Mouse (Mus musculus): ENCODE results near the gene Pon3.

DNA sequence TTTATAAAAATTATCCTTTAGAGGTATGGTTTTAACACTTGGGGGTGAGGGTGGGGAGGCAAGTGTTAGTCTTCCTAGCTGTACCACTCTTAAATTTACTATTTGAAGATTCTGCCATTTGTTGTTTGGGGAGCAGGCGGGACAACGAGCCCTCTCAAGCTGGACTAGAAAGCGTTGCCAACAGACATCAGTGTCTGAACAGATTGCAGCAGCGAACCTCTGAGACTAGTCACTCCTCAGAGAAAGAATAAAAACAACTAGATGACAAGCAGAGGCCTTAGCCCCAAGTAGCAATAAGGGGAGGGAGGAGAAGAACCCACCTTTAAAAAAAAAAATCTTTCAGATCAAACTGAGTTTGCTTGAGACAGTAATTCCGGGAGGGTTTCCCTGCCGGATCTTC is 795 bp downstream of the Pon3 start:
- no peak for TF ChIP-seq CTCF (IDR thresholded peaks at IDR 0.05; ENCODE audit: extremely low read depth, insufficient read depth, low read length)
- no peak for TF ChIP-seq POLR2A (IDR thresholded peaks at IDR 0.05; ENCODE audit: extremely low read depth, insufficient read depth, low read length)
